20 mouse cellular contexts compared by ENCODE assay signal in the genomic region with DNA sequence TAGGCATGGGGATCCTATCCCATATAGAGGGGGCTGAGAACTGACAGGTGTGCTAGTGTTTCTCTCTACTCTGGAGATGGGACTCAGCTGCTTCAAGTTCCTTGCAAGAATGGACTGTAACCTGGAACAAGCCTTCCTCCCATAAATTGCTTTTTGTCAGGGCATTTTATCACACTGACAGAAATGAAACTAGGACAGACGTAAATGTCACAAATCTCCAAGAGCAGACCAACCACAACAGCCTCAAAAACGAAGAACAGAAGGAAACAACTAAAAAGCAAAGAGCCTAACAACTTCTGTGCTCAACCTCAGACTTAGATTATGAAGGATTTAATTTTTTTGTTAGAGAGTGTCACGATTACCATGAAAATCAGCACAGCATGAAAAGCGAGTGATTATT.
"Had no signal": no experiment of that assay in that cellular context is flagged by ENCODE, and none has a peak within 500 bp of the region (broad histone marks: within the 10 kb centered on the region; RNA-seq: fewer than 3 reads in every experiment).

No protein-coding gene starts in this region.

- H3K27ac ChIP-seq: heart, embryonic 10.5 days; heart, embryonic 13.5 days; heart, embryonic 15.5 days; hindbrain, embryonic 10.5 days; hindbrain, embryonic 12.5 days; hindbrain, embryonic 13.5 days; hindbrain, embryonic 14.5 days; hindbrain, embryonic 15.5 days; hindbrain, postnatal 0 days; intestine, embryonic 15.5 days; kidney, embryonic 15.5 days; kidney, postnatal 0 days; layer of hippocampus, adult 2 months; left cerebral cortex, adult 2 months had no signal

- H3K27me3 ChIP-seq: heart, embryonic 12.5 days; heart, embryonic 13.5 days; heart, embryonic 15.5 days; hindbrain, embryonic 12.5 days; hindbrain, embryonic 13.5 days; hindbrain, embryonic 15.5 days; intestine, embryonic 15.5 days; kidney, embryonic 15.5 days had no signal

- H3K9ac ChIP-seq: heart, embryonic 12.5 days; heart, embryonic 13.5 days; heart, embryonic 15.5 days; hindbrain, embryonic 12.5 days; hindbrain, embryonic 13.5 days; hindbrain, embryonic 14.5 days; hindbrain, embryonic 15.5 days; intestine, embryonic 15.5 days; kidney, embryonic 15.5 days had no signal

- H3K4me1 ChIP-seq: heart, embryonic 10.5 days; heart, embryonic 12.5 days; heart, embryonic 13.5 days; heart, embryonic 15.5 days; hindbrain, embryonic 10.5 days; hindbrain, embryonic 12.5 days; hindbrain, embryonic 13.5 days; intestine, embryonic 15.5 days; kidney, embryonic 15.5 days had no signal

- H3K9me3 ChIP-seq: heart, embryonic 10.5 days; heart, embryonic 12.5 days; heart, embryonic 13.5 days; heart, embryonic 15.5 days; hindbrain, embryonic 10.5 days; hindbrain, embryonic 12.5 days; hindbrain, embryonic 13.5 days; hindbrain, embryonic 15.5 days; intestine, embryonic 15.5 days; kidney, embryonic 15.5 days had no signal

- H3K36me3 ChIP-seq: heart, embryonic 10.5 days; heart, embryonic 12.5 days; heart, embryonic 13.5 days; heart, embryonic 15.5 days; hindbrain, embryonic 10.5 days; hindbrain, embryonic 12.5 days; hindbrain, embryonic 13.5 days; hindbrain, embryonic 15.5 days; intestine, embryonic 15.5 days; kidney, embryonic 15.5 days had no signal

- H3K4me2 ChIP-seq: heart, embryonic 11.5 days; heart, embryonic 12.5 days; heart, embryonic 13.5 days; heart, embryonic 15.5 days; hindbrain, embryonic 12.5 days; hindbrain, embryonic 13.5 days; hindbrain, embryonic 14.5 days; hindbrain, embryonic 15.5 days; intestine, embryonic 15.5 days; kidney, embryonic 15.5 days had no signal

- H3K4me3 ChIP-seq: heart, embryonic 10.5 days; heart, embryonic 12.5 days; heart, embryonic 13.5 days; heart, embryonic 15.5 days; hindbrain, embryonic 10.5 days; hindbrain, embryonic 12.5 days; hindbrain, embryonic 13.5 days; hindbrain, embryonic 15.5 days; intestine, embryonic 15.5 days; kidney, embryonic 15.5 days; layer of hippocampus, adult 2 months; left cerebral cortex, adult 2 months had no signal

- ATAC-seq: hindbrain, embryonic 16.5 days; hindbrain, postnatal 0 days; inflammation-experienced regulatory T-cells, adult 6 months; intestine, embryonic 15.5 days; intestine, embryonic 16.5 days; intestine, postnatal 0 days had no signal
